Mouse (Mus musculus): Measurements from ENCODE around the gene Trmt2a. TPM values are rescaled to one million over a fixed set of nuclear protein-coding genes. Genes with fewer than 3 reads are reported as not detected.

The Trmt2a gene
- polyA plus RNA-seq, 1 experiment = 55.2 TPM

DNA sequence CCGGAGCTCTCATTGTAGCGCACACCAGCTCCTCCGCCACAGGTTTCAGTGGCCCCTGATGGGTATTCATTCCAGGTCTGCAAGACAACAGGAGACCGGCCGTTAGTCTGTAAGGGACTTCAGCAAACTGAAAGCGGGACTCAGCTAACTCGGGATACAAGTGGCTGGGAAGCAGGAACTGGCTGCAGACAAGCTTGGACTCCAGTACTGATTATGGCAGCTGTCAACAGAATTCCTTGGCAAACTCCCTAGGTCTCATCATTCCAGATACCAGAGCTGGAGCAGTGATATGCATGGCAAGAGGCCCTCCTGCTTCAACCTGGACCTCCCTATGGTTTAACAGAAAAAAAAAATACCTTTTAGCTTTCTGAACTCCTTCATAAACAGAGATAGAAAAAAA lies 33.6 kb upstream of the Trmt2a start:
- H3K4me3 ChIP-seq (replicated peaks; ENCODE audit: extremely low read depth, low read depth, low read length) = no peak overlapping the region
- no peak for DNase-seq
- H3K4me1 ChIP-seq (ENCODE audit: control insufficient read depth, insufficient read depth, low read length) = no peaks in the 10 kb centered on the region
- WGBS = 64% methylated on average over 7 of the region's 7 CpGs
- TF ChIP-seq POLR2A (IDR thresholded peaks at IDR 0.05; ENCODE audit: borderline replicate concordance, extremely low read depth, low read depth, low read length) = no peak
- no peak for TF ChIP-seq CTCF (IDR thresholded peaks at IDR 0.05; ENCODE audit: insufficient read depth, low read length)

DNA sequence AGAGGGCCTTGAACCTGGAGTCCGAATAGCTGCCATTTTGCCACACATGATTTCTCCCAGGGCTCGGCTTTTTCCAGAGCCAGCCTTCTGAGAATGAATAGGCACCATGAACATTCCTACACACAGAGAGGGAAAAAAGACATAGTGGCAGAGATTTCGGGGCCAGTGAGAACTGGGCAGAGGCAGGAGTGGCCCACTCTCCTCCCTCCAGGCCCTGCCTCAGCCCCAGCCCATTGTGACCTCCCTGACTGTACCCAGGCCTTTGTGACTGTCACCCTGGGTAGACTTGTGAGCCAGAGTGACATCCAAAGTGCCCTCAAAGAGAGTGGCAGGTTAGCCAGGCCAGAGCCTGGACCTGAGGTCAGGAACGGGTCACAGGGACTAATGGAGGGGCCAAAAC lies 30.9 kb upstream of the Trmt2a start, which contains the start of gene Ccdc188:
TSS of gene Ccdc188 (plus strand) at position 301 of the 400 bp plus-strand sequence.
- TF ChIP-seq POLR2A (IDR thresholded peaks at IDR 0.05; ENCODE audit: borderline replicate concordance, extremely low read depth, low read depth, low read length) = no peak
- H3K4me3 ChIP-seq (replicated peaks; ENCODE audit: extremely low read depth, low read depth, low read length) = no peak within 1 kb of the TSS
- DNase-seq = no peak
- H3K4me1 ChIP-seq (ENCODE audit: control insufficient read depth, insufficient read depth, low read length) = no peaks in the 10 kb centered on the region
- 93% methylated on average over 4 of the region's 4 CpGs for WGBS

DNA sequence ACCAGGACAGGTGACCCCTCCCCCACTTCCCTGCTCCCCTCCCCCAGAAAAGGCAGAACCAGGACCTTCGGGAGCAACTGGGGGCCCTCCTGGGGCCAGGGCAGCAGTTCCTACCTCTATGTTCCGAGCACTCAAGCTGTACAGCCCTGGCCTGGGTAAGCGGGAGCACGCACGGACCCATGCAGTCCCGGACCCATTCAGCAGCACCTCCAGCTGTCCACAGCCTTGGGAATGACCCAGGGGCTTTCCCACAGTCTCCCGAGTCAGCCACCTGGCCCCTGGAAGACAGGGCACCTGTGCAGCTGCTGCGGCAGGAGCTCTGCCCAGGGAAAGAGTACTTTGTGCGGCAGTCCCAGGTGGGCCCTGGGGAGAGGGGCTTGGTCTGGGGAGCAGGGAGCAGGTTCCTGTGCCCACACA lies 29.9 kb upstream of the Trmt2a start:
- DNase-seq = no peak
- TF ChIP-seq CTCF (IDR thresholded peaks at IDR 0.05; ENCODE audit: insufficient read depth, low read length) (no peak), POLR2A (IDR thresholded peaks at IDR 0.05; ENCODE audit: borderline replicate concordance, extremely low read depth, low read depth, low read length) (no peak)
- H3K4me1 ChIP-seq (ENCODE audit: control insufficient read depth, insufficient read depth, low read length) = no peaks in the 10 kb centered on the region
- 70% methylated on average over 9 of the region's 9 CpGs for WGBS
- no peak overlapping the region for H3K4me3 ChIP-seq (replicated peaks; ENCODE audit: extremely low read depth, low read depth, low read length)

DNA sequence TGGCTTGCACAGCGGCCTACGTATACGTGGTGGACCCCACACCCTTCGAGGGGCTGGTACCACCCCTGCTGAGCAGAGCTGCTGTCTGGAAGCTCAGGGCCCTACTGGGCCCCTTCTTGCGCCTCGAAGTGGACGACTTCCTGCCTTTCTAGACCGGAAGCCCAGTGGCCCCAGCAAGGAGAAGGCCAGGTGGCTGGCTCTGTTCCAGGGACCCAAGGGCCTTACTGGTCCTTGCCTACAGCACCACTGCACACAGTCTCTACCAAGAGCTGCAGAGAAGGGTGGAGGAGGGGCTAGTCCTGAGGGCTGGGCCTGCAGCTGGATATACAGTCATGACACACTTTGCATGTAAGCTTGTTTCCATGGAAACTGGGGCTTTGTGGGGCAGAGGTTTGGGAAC lies 28.5 kb upstream of the Trmt2a start:
- TF ChIP-seq CTCF (IDR thresholded peaks at IDR 0.05; ENCODE audit: insufficient read depth, low read length) (no peak), POLR2A (IDR thresholded peaks at IDR 0.05; ENCODE audit: borderline replicate concordance, extremely low read depth, low read depth, low read length) (no peak)
- no peak for DNase-seq
- 26% methylated on average over 8 of the region's 8 CpGs for WGBS
- no peak overlapping the region for H3K4me3 ChIP-seq (replicated peaks; ENCODE audit: extremely low read depth, low read depth, low read length)
- H3K4me1 ChIP-seq (ENCODE audit: control insufficient read depth, insufficient read depth, low read length) = no peaks in the 10 kb centered on the region

DNA sequence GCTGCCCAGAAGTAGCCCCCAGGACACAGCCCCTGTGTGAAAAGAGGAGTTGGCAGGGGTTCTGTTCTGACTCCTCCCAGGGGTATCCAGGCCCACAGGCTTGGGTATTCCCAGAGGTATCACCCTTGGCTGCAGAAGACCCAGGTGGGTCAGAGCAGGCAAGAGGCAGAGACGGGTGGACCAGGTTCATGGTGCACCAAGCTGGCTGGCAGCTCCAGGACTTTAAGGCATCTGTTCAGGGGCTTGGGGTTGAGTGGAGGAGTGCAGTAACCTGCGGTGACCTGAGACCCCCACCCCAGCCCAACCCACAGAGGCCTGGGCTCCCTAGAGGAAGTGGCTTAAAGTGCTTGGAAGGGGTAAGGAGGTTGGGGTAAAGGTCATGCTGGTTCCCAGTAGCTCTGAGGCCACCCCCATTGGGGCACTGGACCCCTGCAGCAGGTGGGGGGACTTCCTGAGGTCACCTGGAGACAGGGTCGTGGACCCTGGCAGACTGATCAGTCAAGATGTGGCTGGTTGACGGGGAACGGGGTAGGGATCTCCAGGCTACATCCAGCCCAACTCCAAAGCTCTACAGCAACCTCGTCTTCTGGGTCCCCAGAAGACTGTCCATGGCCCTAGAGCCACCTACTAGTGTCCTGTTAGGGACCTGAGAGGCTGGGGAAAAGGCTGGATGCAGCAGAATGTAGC lies 27.5 kb upstream of the Trmt2a start:
- Histone ChIP-seq H3K4me3 (replicated peaks; ENCODE audit: extremely low read depth, low read depth, low read length) (no peak overlapping the region), H3K4me1 (ENCODE audit: control insufficient read depth, insufficient read depth, low read length) (no peaks in the 10 kb centered on the region)
- DNase-seq = no peak
- TF ChIP-seq POLR2A (IDR thresholded peaks at IDR 0.05; ENCODE audit: borderline replicate concordance, extremely low read depth, low read depth, low read length) (no peak), CTCF (IDR thresholded peaks at IDR 0.05; ENCODE audit: insufficient read depth, low read length) (no peak)
- 88% methylated on average over 6 of the region's 6 CpGs for WGBS

DNA sequence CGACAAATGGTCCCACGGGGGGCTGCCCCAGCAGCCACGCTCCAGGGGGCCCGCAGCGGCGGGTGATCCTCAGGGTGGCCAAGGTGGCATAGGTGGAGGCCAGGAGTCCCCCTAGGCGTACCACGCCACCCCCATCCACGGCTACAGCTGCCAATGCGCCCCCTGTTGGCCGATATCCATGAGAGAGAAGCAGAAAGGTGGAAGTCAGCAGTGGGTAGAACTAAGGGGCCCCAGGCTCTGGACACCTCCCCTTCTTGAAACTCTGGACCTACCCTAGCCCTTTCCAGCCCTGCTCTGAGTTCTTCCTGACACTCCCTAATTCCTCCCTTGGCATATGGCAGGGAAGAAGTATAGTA lies 27.0 kb upstream of the Trmt2a start:
- no peak for TF ChIP-seq CTCF (IDR thresholded peaks at IDR 0.05; ENCODE audit: insufficient read depth, low read length)
- no peak for TF ChIP-seq POLR2A (IDR thresholded peaks at IDR 0.05; ENCODE audit: borderline replicate concordance, extremely low read depth, low read depth, low read length)
- H3K4me3 ChIP-seq (replicated peaks; ENCODE audit: extremely low read depth, low read depth, low read length) = no peak overlapping the region
- no peaks in the 10 kb centered on the region for H3K4me1 ChIP-seq (ENCODE audit: control insufficient read depth, insufficient read depth, low read length)
- DNase-seq = no peak
- WGBS = 81% methylated on average over 11 of the region's 11 CpGs

DNA sequence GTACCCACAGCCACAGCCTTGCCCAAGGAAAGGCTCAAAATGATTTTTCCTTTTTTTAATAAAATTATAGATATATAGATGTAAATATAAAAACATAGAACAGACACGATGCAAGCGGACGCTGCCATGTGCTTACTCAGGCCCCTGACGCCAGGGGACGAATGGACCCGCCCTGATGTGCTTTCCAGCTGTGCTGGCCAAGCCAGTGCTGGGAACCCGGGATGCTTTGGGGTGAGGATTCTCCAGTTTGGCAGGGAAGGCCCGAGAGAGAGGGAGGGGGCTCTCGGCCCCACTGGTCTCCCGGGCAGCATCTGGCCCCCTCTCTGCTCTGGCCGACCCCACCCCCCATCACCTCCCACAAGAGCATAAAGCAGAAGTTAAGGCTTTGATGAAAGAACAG lies 26.3 kb upstream of the Trmt2a start:
- TF ChIP-seq CTCF (IDR thresholded peaks at IDR 0.05; ENCODE audit: insufficient read depth, low read length) (no peak), POLR2A (IDR thresholded peaks at IDR 0.05; ENCODE audit: borderline replicate concordance, extremely low read depth, low read depth, low read length) (no peak)
- Histone ChIP-seq H3K4me3 (replicated peaks; ENCODE audit: extremely low read depth, low read depth, low read length) (no peak overlapping the region), H3K4me1 (ENCODE audit: control insufficient read depth, insufficient read depth, low read length) (no peaks in the 10 kb centered on the region)
- no peak for DNase-seq
- WGBS = 76% methylated on average over 11 of the region's 11 CpGs

DNA sequence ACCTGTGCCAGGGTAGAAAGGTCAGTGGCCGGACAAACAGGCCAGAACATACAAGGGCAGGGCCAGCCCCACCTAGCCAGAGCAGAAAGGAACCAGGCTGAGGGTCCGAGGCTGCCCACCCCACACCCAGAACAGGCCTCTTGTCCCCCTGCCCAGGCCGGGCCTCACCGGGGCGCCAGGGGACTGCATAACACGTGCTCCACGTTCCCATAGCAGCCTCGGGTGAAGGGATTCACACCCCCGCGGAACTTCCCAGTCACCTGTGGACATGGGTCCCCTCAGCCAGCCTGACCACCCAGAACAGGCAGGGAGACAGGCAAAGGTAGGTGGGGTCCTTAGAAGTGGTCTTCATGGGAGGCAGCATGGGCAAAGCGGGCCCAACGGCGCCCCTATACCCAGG lies 21.3 kb upstream of the Trmt2a start:
- no peak for TF ChIP-seq CTCF (IDR thresholded peaks at IDR 0.05; ENCODE audit: insufficient read depth, low read length)
- no peak for TF ChIP-seq POLR2A (IDR thresholded peaks at IDR 0.05; ENCODE audit: borderline replicate concordance, extremely low read depth, low read depth, low read length)
- WGBS = 93% methylated on average over 13 of the region's 13 CpGs
- no peak overlapping the region for H3K4me3 ChIP-seq (replicated peaks; ENCODE audit: extremely low read depth, low read depth, low read length)
- no peak for DNase-seq
- H3K4me1 ChIP-seq (ENCODE audit: control insufficient read depth, insufficient read depth, low read length) = peaks cover 3% of the 10 kb centered on the region

DNA sequence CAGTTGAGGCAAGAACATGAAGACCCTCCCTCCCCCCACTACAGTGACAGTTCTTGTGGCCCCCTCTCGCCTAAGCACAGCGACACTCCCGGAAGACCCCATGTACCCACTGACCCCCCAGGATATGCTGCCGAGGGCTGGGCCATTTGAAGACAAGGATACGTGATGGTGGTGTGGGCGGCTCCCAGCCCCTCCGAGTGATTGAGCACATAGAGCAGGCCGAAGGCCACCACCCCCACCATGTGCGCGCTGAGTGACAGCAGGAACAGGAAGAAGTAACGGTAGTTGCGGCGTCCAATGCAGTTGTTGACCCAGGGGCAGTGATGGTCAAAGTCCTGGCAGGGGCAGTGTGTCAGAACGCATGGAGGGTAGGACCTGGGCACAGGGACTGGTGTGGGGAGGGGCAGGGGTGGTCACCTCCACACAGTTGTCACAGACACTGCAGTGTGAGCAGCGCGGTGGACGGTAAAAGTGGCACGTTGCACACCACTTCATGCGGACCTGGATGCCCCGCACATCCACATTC lies 20.5 kb upstream of the Trmt2a start:
- no peak for DNase-seq
- Histone ChIP-seq H3K4me3 (replicated peaks; ENCODE audit: extremely low read depth, low read depth, low read length) (no peak overlapping the region), H3K4me1 (ENCODE audit: control insufficient read depth, insufficient read depth, low read length) (peaks cover 3% of the 10 kb centered on the region)
- no peak for TF ChIP-seq CTCF (IDR thresholded peaks at IDR 0.05; ENCODE audit: insufficient read depth, low read length)
- TF ChIP-seq POLR2A (IDR thresholded peaks at IDR 0.05; ENCODE audit: borderline replicate concordance, extremely low read depth, low read depth, low read length) = no peak
- 92% methylated on average over 20 of the region's 20 CpGs for WGBS

DNA sequence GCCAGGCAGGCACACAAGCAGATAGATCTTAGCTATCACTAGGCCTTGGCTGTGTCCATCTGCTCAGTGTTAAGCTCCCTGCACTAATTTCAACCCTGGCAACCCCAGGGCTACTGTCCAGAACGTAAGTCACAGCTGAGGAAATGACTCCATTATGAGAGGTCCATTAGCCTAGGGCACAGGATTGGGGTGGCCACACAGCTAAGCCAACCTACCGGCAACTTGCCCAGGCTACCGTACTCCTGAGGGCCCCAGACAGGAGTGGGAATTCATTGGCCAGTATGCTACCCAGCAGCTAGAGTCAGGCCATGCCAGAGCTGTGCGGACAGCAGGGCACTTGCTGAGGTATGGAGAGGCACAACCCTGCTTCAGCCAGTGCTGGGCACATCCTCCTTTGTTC lies 19.6 kb upstream of the Trmt2a start:
- DNase-seq = no peak
- WGBS = 89% methylated on average over 4 of the region's 4 CpGs
- TF ChIP-seq POLR2A (IDR thresholded peaks at IDR 0.05; ENCODE audit: borderline replicate concordance, extremely low read depth, low read depth, low read length) (no peak), CTCF (IDR thresholded peaks at IDR 0.05; ENCODE audit: insufficient read depth, low read length) (no peak)
- Histone ChIP-seq H3K4me3 (replicated peaks; ENCODE audit: extremely low read depth, low read depth, low read length) (no peak overlapping the region), H3K4me1 (ENCODE audit: control insufficient read depth, insufficient read depth, low read length) (peaks cover 4% of the 10 kb centered on the region)

Measured in lung, adult 2 months (tissue).